Mouse (Mus musculus) cerebellum, adult 8-10 months (tissue): Measurements from ENCODE around the gene Kdm5a.

Source experiments
- DNase-seq: peaks from one replicate; pipeline ENCODE4 v3.0.0; 2022

Kdm5a gene

GRCm38 (mm10) chr6:120363688-120364522 lies at the start of gene Kdm5a, which contains the start of gene Ccdc77:
Gene Kdm5a (plus strand): TSS chr6:120364124.
Gene Ccdc77 (minus strand): TSS chr6:120364374.
- DNase-seq = peak; percentile 91

GRCm38 (mm10) chr6:120318303-120318940 lies 45.5 kb upstream of the Kdm5a start:
- no peak for DNase-seq

GRCm38 (mm10) chr6:120319129-120319528 lies 44.8 kb upstream of the Kdm5a start:
- no peak for DNase-seq

GRCm38 (mm10) chr6:120320369-120320768 lies 43.6 kb upstream of the Kdm5a start:
- no peak for DNase-seq

- DNase-seq = peak; percentile 60
Observed at GRCm38 (mm10) chr6:120324295-120324927, 39.5 kb upstream of the Kdm5a start.

- DNase-seq = no peak
Observed at GRCm38 (mm10) chr6:120332351-120332750, 31.6 kb upstream of the Kdm5a start.

GRCm38 (mm10) chr6:120343992-120344391 lies 19.9 kb upstream of the Kdm5a start:
- no peak for DNase-seq

- DNase-seq = no peak
Observed at GRCm38 (mm10) chr6:120349018-120349417, 14.9 kb upstream of the Kdm5a start.

- no peak for DNase-seq
Observed at GRCm38 (mm10) chr6:120356478-120356877, 7.4 kb upstream of the Kdm5a start.

- DNase-seq = peak; percentile 75
Observed at GRCm38 (mm10) chr6:120356951-120357945, 6.7 kb upstream of the Kdm5a start.

GRCm38 (mm10) chr6:120362124-120362523 lies 1.8 kb upstream of the Kdm5a start:
- DNase-seq = no peak

- no peak for DNase-seq
Observed at GRCm38 (mm10) chr6:120362774-120363687, 893 bp upstream of the Kdm5a start.

- DNase-seq = no peak
Observed at GRCm38 (mm10) chr6:120364523-120364905, 590 bp downstream of the Kdm5a start.

GRCm38 (mm10) chr6:120365051-120365450 lies 1.1 kb downstream of the Kdm5a start:
- no peak for DNase-seq

- no peak for DNase-seq
Observed at GRCm38 (mm10) chr6:120376736-120377135, 12.8 kb downstream of the Kdm5a start.

GRCm38 (mm10) chr6:120390054-120390453 lies 26.1 kb downstream of the Kdm5a start:
- no peak for DNase-seq

GRCm38 (mm10) chr6:120392811-120393210 lies 28.9 kb downstream of the Kdm5a start:
- DNase-seq = no peak

GRCm38 (mm10) chr6:120395622-120396345 lies 31.9 kb downstream of the Kdm5a start:
- no peak for DNase-seq

- DNase-seq = no peak
Observed at GRCm38 (mm10) chr6:120403936-120404335, 40.0 kb downstream of the Kdm5a start.

GRCm38 (mm10) chr6:120438161-120438560 lies 74.2 kb downstream of the Kdm5a start:
- no peak for DNase-seq
